Mouse (Mus musculus): ENCODE measurements around the gene Sgta. TPM values are rescaled to one million over a fixed set of nuclear protein-coding genes. Genes with fewer than 3 reads are reported as not detected.
A peak's percentile ranks its signal among the peaks of the same experiment; 100 is the strongest.
"Not testable (repeated sequence)": the region's sequence is repeated elsewhere in the genome, so short reads cannot be mapped to it uniquely, and the experiment has no call there.

Sgta gene
- polyA plus RNA-seq, 1 experiment = 143 TPM

DNA sequence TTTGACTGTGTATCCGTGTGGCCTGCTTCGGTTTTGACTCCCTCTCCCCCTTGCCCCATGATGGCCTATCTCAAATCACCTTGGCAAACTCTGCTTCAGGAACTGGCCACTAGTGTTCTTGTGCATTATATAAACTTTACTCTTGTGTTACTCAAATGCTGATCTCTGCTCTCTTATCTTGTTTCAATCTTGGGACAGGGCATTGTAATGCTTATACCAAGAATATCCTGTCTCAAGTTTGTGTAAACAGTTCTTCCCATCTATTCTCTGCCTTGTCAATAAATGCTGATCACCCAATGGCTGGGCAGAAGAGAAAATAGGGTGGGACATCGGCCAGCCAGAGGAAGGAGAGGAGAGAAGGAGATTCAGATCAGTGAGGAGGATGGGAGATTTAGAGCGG lies 2.7 kb upstream of the Sgta start:
- DNase-seq (ENCODE audit: low read depth, low spot score) = no peak
- 61% methylated on average over 4 of the region's 4 CpGs for WGBS

DNA sequence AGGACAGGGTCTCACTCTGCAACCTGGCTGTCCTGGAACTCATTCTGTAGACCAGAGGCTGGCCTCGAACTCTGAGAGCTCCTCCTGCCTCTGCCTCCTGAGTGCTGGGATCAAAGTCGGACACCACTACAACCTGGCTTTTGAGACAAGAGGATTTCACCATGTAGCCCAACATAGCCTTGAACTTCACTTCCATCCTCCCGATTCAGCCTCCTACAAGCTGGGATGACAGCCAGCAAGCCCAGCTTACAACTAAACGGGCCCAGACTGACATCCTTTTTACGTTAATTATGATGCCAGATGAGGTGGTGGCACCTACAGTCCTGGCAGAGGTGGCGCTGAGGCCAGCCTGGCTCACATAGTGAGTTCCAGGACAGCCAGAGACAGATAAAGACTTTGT lies 1.1 kb downstream of the Sgta start:
- WGBS = 47% methylated on average over 6 of the region's 6 CpGs
- DNase-seq (ENCODE audit: low read depth, low spot score) = no peak

DNA sequence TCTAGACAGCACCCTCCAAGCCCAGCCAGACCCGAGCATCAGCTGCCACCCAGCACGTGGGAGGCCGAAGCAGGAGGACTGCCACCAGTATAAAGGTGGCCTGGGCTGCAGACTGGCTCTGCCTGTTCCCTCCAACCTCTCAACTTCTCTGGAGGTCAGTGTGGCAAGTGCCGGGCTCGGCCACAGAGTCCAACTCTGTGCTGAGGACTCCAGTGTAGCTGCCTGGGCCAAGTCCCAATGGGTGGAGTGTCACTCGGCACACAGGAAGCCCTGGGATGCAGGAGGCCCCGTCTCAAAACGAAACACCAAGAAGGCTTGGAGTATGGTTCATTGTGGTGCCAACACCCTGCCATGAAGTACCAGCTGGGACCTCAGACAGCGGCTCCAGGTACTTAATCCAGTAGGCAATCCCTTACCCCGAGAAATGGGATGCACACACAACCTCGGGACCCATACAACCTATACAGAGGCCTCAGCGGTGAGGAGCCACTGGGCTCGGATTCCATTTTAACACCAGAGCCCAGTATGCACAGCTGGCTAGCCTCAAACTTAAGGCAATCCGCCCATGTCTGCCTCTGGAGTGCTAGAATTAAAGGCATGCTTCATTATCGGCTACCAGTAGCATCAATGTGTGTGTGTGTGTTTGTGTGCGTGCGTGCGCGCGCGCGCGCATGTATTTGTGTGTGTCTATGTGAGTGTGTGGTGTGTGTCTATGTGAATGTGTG lies 2.4 kb downstream of the Sgta start:
- DNase-seq (ENCODE audit: low read depth, low spot score) = no peak
- 77% methylated on average over 23 of the region's 23 CpGs for WGBS

DNA sequence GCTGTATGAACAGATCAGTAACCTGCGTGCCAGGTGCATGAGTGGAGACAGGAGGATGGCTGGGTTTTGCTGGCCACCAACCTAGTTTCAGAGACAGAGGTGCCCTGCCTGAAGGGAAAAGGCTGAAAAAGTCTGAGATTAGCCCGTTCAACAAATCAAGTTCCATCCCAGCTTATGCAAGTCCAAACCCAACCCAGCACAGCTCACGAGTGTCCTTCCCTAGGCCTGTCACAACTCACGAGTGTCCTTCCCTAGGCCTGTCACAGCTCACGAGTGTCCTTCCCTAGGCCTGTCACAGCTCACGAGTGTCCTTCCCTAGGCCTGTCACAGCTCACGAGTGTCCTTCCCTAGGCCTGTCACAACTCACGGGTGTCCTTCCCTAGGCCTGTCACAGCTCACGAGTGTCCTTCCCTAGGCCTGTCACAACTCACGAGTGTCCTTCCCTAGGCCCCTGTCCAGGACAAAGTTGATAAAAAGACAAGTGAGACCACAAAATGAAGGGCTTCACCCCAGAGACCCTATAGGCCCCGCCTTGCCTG lies 4.1 kb downstream of the Sgta start:
- 73% methylated on average over 11 of the region's 11 CpGs for WGBS
- not testable (repeated sequence) for DNase-seq (ENCODE audit: low read depth, low spot score)

DNA sequence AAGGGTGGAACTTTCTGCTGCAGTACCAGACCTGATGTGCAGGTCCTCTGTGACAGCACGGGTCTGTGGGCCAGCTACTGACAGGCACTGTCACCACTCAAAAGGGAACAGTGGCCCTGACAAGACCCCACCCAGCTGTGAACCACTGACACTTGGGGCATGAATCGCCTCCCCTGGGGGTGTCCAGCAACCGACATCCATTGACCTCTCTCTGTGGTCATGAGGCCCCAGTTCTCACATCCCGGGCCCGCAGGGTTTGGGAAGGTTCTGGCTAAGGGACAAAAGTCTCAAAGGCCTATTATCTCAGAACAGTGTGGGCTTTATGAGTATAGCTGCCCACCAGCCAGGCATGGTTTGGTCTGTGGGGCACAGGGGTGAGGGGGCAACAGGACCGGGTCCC lies 4.8 kb downstream of the Sgta start:
- 86% methylated on average over 6 of the region's 6 CpGs for WGBS

DNA sequence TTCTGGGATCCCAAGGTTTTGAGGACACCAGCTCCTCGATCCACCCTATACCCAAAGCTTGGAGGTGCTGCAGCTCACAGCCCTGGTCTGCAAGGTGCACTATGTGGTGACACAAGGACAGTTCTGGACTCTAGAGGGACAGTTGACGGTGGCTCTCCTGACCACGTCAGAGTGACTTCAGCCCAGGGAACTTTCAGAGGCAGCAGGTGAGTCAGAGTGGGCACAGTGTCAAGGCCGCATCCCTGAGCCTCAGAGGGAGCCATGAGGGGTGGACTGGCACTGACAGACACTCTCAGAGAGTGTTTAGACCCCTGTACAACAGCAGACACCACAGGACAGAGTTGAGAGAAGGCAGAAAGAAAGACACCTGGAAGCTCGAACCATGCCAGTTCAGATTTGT lies 7.4 kb downstream of the Sgta start:
- no peak for DNase-seq (ENCODE audit: low read depth, low spot score)
- WGBS = 77% methylated on average over 5 of the region's 5 CpGs

More for the DNA sequence above, 4.8 kb downstream of the Sgta start:
- no peak for DNase-seq (ENCODE audit: low read depth, low spot score)

DNA sequence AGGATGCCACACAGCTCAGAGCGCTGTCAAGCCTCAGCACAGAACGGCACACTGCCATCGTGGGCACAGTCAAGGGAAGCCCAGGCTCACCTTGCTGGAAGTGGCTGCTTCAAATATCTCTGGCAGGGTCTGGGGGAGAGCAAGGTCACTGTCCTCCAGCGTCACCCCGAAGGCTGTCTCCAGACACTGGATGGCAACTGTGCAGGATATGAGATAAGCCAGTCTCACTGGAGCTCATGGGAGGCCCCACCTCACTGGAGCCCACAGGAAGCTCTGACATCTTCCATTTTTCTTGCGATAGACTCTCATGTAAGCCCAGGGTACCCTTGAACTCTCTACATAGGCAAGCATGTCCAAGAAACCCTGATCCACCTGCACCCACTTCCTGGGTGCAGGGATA lies 8.8 kb downstream of the Sgta start:
- DNase-seq (ENCODE audit: low read depth, low spot score) = no peak
- WGBS = 94% methylated on average over 6 of the region's 6 CpGs

DNA sequence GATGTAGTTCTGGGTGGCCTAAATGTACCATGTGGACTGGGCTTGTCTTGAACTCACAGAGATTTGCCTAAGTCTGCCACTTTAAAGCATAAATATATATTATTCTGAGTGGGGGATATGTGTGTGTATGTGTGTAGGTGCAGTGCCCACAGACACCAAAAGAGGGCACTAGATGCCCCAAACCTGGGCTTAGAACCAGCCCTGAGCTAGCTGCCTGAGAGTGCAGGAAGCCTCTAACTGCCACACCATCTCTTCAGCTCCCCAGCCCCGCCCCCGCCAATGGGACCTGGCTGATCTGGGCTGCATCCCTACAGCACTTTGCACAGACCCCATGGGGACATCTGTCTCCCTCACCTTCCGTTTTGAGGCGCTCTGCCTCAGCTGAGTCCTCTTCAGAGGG lies 9.3 kb downstream of the Sgta start:
- 94% methylated on average over 4 of the region's 4 CpGs for WGBS
- no peak for DNase-seq (ENCODE audit: low read depth, low spot score)

DNA sequence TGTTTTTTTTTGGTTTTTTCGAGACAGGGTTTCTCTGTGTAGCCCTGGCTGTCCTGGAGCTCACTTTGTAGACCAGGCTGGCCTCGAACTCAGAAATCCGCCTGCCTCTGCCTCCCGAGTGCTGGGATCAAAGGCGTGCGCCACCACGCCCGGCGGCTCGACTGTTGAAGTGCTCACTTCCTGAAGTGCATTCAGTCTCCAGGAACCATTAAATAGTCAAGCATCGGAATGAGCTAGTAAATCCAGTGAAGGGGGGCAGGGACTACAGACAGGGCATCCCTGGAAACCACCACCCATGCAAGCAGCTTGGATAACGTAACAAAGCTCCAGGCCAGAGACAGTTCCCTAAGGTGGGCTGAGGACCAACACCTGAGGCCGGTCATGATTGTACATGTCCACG lies 14.7 kb downstream of the Sgta start:
- 81% methylated on average over 14 of the region's 14 CpGs for WGBS
- not testable (repeated sequence) for DNase-seq (ENCODE audit: low read depth, low spot score)

DNA sequence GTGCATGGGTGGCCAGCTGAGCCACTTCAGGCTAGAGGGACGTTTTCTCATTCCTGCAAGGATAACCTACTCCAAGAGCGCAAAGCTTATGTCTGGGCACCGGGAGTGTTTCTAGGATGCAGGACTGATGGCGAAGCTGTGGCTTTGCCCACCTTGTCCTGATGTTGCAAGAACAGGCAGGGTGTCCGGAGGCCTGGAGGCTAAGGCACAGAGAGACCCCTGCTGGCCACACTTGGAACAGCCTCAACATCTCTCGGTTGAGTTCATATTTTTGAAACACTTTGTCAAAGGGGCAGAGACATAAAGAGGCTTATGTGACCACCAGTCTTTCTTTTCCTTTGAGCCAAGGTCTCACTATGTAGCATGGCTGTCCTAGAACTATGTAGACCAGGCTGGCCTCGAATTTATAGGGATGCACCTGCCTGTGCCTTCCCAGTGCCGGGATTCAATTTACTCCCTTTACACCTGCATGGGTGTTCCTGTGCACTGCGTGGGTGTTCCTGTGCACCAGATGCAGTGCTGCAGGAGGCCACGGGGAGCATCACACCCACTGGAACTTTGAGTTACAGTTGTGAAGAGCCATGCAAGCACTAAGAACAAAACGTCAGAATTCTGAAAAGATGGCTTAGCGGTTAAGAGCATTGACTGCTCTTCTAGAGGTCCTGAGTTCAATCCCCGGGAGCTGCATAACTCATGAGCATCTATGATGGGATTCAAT lies 18.4 kb downstream of the Sgta start:
- 25% methylated on average over 13 of the region's 13 CpGs for WGBS
- no peak for DNase-seq (ENCODE audit: low read depth, low spot score)

DNA sequence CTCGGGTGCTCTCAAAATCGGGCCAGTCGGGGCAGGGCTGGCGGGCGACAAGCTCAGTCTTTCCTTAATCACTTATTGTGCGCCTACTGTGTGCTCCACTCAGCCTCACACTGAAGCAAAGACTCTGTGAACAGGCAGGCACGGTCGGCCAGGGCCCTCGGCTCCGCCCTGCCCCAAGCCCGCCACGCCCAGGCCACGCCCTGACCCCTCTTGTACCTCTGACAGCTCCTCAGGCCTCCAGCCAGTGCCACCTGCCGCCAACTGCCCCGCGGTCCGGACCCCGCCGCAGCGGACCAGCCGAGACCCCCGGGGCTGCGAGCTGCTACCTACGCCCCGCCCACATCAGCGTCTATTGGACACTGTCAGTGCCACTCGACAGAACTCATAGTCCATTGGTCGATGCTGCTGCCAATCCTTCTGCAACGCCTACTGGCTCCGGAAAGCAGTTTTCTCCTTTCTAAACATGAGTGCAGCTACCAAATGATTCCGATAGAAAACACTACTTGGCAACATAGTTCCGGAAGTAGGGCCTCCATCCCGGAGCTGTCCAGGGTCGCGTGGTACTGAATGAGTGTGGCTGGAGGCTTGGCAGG lies 22.9 kb downstream of the Sgta start, which contains the start of gene Slc39a3:
Gene Slc39a3 (minus strand): TSS at position 439 of the 593 bp plus-strand sequence.
- under 1% methylated on average over 35 of the region's 35 CpGs for WGBS
- peak; percentile 92 for DNase-seq (ENCODE audit: low read depth, low spot score)

DNA sequence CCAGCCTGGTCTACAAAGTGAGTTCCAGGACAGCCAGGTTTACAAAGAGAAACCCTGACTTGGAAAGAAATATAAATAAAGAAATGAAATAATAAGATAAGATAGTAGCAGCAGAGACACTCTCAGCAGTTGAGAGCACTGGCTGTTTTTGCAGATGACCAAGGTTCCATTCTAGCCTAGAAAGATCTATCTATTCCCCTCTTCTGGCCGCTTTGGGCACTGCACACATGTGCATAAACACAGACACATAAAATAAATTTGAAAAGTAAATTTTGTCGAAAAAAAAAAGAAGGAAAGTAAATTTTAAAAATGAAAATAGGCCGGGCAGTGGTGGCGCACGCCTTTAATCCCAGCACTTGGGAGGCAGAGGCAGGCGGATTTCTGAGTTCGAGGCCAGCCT lies 23.7 kb downstream of the Sgta start:
- no peak for DNase-seq (ENCODE audit: low read depth, low spot score)
- 76% methylated on average over 7 of the region's 7 CpGs for WGBS

DNA sequence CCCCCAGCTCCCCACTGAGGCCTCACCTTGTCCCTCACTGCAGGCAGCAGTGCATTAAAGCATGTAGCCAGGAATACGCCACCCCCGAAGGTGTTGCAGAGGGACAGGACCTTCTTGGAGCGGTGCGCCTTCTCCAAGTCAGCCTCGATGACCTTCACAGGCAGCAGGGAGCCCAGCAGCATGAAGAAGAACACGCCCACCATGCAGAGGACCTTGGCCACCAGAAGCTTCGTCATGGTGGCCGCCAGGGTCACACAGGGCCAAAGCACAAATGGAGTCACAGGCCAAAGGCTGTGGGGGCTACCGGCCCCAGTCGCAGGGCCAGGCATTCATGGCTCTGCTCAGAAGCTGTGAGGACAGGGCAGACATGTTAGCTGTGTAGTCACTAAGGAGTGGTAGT lies 26.4 kb downstream of the Sgta start:
- DNase-seq (ENCODE audit: low read depth, low spot score) = no peak
- WGBS = 81% methylated on average over 10 of the region's 10 CpGs

DNA sequence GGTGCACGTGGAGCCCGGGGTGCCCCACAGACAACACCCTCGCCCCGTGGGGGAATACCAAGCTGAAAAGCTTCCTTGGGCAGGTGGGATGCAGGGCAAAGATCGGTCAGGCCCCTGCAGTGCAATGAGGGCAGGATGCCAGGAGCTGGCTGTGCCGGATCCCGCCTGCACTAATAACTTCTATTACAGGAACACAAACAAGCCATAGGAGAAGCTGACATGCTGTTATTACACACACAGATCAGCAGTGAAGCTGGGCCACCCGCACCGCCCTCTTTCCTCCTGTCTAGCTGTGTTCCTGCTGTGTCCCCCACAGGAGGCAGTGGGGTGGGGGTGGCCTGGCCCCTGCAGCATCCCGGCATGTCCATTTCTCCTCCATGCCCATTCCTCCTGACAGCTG lies 30.9 kb downstream of the Sgta start:
- DNase-seq (ENCODE audit: low read depth, low spot score) = no peak
- WGBS = 51% methylated on average over 10 of the region's 10 CpGs

DNA sequence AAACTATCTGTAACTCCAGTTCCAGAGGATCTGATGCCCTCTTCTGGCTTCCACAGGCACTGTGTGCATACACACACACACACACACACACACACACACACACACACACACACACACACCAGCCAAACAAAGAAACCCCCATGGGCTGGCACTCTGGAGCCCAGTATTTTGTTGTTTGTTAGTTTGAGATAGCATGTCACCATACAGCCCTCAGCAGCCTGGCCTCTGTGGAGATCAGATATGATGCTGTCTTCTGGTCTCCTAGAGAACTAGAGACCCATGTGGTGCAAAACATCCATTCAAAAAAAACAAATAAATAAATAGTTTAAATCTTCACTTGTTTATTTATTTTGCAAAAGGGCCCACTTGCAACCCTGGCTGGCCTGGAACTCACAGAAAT lies 31.8 kb downstream of the Sgta start:
- DNase-seq (ENCODE audit: low read depth, low spot score) = no peak

DNA sequence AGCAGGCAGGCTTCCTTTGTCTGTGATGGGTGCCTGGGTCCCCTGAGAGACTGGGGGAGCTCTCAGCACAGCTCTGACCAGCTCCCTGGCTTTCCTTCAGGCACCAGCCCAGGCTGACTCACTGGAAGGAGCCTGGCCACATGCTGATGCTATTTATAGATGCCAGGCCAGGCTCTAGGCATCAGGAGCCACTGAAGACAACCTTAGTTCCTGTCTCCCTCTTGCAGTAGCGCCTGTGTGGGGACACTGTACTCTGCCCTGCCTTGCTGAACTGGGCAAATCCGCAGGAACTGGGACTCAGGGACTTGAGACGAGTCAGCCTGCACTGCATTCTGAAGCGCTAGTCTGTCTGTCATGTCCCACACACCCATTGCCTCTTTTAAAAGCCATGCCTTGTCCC lies 32.6 kb downstream of the Sgta start:
- WGBS = 46% methylated on average over 4 of the region's 4 CpGs
- DNase-seq (ENCODE audit: low read depth, low spot score) = no peak

DNA sequence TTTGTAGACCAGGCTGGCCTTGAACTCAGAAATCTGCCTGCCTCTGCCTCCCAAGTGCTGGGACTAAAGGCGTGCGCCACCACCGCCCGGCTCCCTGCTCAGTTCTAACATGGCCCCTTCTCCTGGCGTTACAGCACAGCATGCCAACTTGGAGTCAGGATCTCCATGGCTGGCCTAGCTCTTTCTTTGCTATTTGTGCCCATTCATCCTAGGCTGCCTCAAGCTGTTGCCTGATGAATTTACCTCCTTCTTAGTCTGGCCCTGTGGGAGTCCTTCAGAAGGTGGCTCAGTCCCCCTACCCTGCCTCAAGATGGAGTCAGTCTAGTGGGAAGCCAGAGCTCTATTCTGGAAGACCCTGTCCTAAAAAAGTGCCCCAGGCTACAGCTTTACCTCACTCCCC lies 33.1 kb downstream of the Sgta start:
- WGBS = 91% methylated on average over 5 of the region's 5 CpGs
- no peak for DNase-seq (ENCODE audit: low read depth, low spot score)

DNA sequence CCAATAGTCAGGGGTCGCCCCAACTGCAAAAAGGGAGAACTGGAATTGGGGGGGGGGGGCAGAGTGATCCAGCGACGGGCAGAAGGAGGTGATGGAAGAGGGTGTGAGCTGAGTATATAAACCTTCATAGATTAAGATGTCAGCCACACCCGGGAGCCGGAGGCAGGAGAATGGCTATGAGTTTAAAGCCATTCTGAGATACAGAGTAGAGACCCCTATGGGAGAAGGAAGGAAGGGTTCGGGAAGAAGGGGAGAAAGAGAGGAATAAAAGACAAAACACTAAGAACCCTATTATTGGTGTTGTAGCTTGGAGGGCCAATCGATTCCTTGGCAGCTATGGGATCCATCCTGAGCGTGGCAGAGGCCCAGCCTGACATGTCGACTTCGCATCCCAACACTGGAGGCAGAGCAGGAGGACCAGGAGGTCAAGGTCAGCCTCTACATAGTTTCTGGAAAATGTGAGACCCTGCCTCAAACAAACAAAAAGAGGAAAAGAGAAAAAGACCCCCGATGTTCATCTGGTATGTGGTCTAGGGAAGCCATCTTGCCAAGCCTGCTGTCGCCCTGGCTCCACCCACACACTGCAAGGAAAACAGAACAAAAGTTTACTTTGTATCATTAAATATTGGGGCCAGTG lies 34.2 kb downstream of the Sgta start, which contains the start of gene Diras1:
Gene Diras1 (minus strand): TSS at position 24 of the 637 bp plus-strand sequence.
- 44% methylated on average over 12 of the region's 12 CpGs for WGBS

DNA sequence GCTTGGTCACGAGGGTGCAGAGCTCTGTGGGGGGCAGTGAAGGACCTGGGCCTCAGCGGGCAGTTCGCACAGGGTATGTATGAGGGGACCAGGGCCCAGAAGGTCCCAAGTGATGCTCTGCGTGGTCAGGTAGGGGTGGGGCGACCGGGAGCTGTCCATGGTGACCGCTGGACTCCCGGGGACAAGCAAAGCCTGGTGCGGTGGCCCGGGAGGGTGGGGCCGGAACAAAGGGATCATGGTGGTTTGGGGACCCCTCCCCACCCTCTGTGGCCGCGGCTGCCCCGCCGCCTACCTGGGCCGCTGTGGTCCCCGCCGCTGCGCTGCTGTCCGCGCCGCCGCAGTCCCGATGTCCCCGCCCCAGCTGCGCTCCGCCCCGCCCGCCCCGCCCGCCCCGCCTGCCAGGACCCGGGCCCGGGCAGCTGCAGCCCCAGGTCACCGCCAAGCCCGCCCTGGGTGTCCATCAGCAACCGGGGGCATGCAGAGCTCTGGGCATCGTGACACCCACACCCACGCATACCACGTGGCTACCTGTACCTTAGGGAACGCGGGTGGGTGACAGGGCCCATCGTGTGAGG lies 34.8 kb downstream of the Sgta start:
- WGBS = 2% methylated on average over 38 of the region's 43 CpGs
- DNase-seq (ENCODE audit: low read depth, low spot score) = no peak

More for the DNA sequence above, 34.2 kb downstream of the Sgta start, which contains the start of gene Diras1:
- DNase-seq (ENCODE audit: low read depth, low spot score) = no peak
